Mouse (Mus musculus) natural killer cell, adult 2 months (primary cell): ENCODE measurements around the gene Zbtb1.
"Not testable (repeated sequence)": the region's sequence is repeated elsewhere in the genome, so short reads cannot be mapped to it uniquely, and the experiment has no call there.

Experiments used
- DNase-seq, 2 experiments: peaks; one replicate each; pipeline ENCODE4 v3.0.0; 2022; ENCODE audit warnings: low spot score in 2 of 2

Zbtb1 gene

GRCm38 (mm10) chr12:76404836-76405182 is 34.7 kb downstream of the Zbtb1 start:
- DNase-seq: no peak

- peak; percentile 13 to 17 for DNase-seq
These were observed 35.3 kb downstream of the Zbtb1 start for GRCm38 (mm10) chr12:76405183-76405970.

- DNase-seq: peak; percentile 10 to 20
These were observed 35.9 kb downstream of the Zbtb1 start for GRCm38 (mm10) chr12:76405971-76406370.

GRCm38 (mm10) chr12:76407184-76407583 is 37.1 kb downstream of the Zbtb1 start:
- no peak for DNase-seq

GRCm38 (mm10) chr12:76409166-76409565 is 39.1 kb downstream of the Zbtb1 start:
- no peak for DNase-seq

GRCm38 (mm10) chr12:76415383-76416010 is 45.4 kb downstream of the Zbtb1 start:
- DNase-seq: peak in 1 of 2 experiments; percentile 18

- DNase-seq: peak; percentile 3
These were observed 47.4 kb downstream of the Zbtb1 start, which contains the start of gene Ppp1r36 for GRCm38 (mm10) chr12:76417433-76417854. Ppp1r36 (plus strand) TSS chr12:76417538.

- DNase-seq: no peak
These were observed 48.3 kb downstream of the Zbtb1 start for GRCm38 (mm10) chr12:76418346-76418745.

- DNase-seq: no peak
These were observed 55.2 kb downstream of the Zbtb1 start for GRCm38 (mm10) chr12:76425256-76425655.

- DNase-seq: no peak
These were observed 57.5 kb downstream of the Zbtb1 start for GRCm38 (mm10) chr12:76427546-76427945.

GRCm38 (mm10) chr12:76430879-76431406 is 60.9 kb downstream of the Zbtb1 start:
- no peak for DNase-seq

- no peak for DNase-seq
These were observed 61.4 kb downstream of the Zbtb1 start for GRCm38 (mm10) chr12:76431431-76431830.

GRCm38 (mm10) chr12:76434111-76434510 is 64.0 kb downstream of the Zbtb1 start:
- no peak for DNase-seq

GRCm38 (mm10) chr12:76435084-76435483 is 65.0 kb downstream of the Zbtb1 start:
- no peak for DNase-seq

GRCm38 (mm10) chr12:76435549-76435948 is 65.5 kb downstream of the Zbtb1 start:
- no peak for DNase-seq

GRCm38 (mm10) chr12:76443488-76443887 is 73.4 kb downstream of the Zbtb1 start:
- DNase-seq: not testable (repeated sequence)

GRCm38 (mm10) chr12:76444359-76444772 is 74.3 kb downstream of the Zbtb1 start:
- DNase-seq: no peak

- DNase-seq: no peak
These were observed 74.8 kb downstream of the Zbtb1 start for GRCm38 (mm10) chr12:76444862-76445261.

GRCm38 (mm10) chr12:76446201-76446600 is 76.1 kb downstream of the Zbtb1 start:
- DNase-seq: no peak
